Mouse (Mus musculus): ENCODE results near the gene Grin1. TPM values are rescaled to one million over a fixed set of nuclear protein-coding genes. Genes with fewer than 3 reads are reported as not detected.

The Grin1 gene
- total and polyA plus RNA-seq, 2 experiments from 2014 or later, result 71.5 to 146 TPM

DNA sequence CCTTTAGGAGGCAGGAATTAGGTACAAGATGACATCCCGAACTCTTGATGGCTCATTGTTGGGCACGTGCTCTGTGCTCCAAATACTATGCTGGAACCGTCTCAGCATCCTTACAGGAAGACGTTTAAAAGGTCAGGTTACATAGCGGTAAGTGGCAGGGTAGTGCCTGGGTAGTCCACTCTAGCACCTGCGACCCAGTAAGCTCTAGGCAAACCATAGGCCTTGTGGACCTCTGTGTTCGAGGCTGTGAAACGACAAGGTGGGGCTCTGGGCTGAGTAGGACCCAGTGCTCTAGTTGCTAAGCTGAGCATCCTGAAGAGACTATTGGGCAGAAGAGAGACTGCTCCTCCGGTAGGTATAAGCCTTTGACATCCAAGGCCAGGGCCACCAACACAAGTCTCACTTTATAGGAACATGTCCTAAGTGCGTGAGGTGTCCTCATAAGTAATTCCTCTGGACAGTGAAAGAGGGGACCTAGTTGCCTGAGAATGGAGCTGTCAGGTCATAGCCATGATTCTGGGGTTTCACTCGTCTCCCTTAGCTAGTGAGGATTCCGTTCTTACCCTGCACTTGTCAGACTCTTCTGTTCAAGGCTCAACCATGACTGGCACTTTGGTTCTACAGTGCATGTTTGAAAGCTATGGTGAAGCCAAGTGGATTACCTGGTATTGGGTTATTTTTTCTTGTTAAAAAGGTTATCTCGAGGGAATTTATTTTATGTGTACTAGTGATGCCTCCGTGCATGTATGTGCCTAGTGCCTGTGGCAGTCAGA is 13.2 kb downstream of the Grin1 start:
- ATAC-seq (ENCODE audit: low FRiP score), result no peak
- Histone ChIP-seq H3K27me3 (ENCODE audit: insufficient read depth, low read length) (peaks cover 8% of the 10 kb centered on the region; the same call in 1 of the 2 replicates), H3K36me3 (ENCODE audit: insufficient read depth, low read length) (peaks cover 40% of the 10 kb centered on the region), H3K9ac (replicated peaks; ENCODE audit: low read length, poor library complexity, severe bottlenecking) (peak overlapping the region; percentile 52), H3K27ac (ENCODE audit: low read depth, low read length) (no peak overlapping the region), H3K4me3 (ENCODE audit: low read depth, low read length) (peak overlapping the region; percentile 29; the same call in 1 of the 2 replicates), H3K9me3 (ENCODE audit: low read length) (no peaks in the 10 kb centered on the region), H3K4me2 (ENCODE audit: low read depth, low read length, poor library complexity, severe bottlenecking) (peak overlapping the region; percentile 51), H3K4me1 (ENCODE audit: insufficient read depth, low read length) (no peaks in the 10 kb centered on the region)
- DNase-seq (ENCODE audit: low spot score), result no peak
- WGBS, result 55% methylated on average over 14 of the region's 14 CpGs
- no peak for TF ChIP-seq CTCF (IDR thresholded peaks at IDR 0.05)

DNA sequence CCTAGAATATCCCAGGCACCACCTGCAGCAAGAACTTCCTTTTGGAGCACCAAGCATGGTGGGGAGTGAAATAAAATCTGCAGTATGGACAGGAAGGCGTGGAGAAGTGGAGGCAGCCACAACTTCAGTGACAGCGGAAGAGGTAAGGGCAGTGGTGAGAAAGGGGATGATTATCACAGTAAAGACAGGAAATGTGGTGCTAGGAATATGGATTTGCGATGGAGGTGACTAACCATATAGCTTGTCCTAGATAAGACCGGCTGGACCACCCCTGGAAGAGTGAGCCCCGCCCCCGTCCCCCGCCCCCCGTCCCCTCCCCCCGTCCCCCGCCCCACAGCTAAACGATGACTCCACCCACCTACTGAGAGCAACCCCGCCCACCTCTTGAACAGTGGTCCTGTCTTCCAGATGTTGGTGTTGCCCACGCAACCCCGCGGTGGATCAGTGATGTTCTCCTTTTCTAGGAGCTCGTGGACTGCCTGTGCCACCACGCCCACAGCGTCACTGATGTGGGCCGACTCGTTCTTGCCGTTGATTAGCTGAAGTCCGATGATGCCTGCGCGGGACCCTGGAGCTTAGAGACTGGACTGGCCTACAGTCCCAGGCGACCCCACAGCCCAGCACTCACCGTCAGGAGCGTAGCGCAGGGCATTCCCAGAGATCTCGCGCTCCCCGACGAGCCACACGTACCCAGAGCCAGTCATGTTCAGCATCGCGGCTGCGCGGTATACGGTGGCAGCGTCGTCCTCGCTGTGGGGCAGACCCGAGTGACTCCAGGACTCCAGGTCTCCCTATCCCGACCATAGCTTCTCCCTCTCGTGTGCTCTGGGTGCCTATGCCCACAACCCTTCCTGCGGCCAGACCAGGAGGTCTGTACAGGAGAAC is 14.1 kb downstream of the Grin1 start:
- peak; percentile 79 for ATAC-seq (ENCODE audit: low FRiP score)
- Histone ChIP-seq H3K9ac (replicated peaks; ENCODE audit: low read length, poor library complexity, severe bottlenecking) (peak overlapping the region; percentile 52), H3K9me3 (ENCODE audit: low read length) (no peaks in the 10 kb centered on the region), H3K4me1 (ENCODE audit: insufficient read depth, low read length) (no peaks in the 10 kb centered on the region), H3K4me3 (ENCODE audit: low read depth, low read length) (peak overlapping the region; percentile 29), H3K27me3 (ENCODE audit: insufficient read depth, low read length) (peaks cover 8% of the 10 kb centered on the region; the same call in 1 of the 2 replicates), H3K36me3 (ENCODE audit: insufficient read depth, low read length) (peaks cover 35% of the 10 kb centered on the region), H3K4me2 (ENCODE audit: low read depth, low read length, poor library complexity, severe bottlenecking) (peak overlapping the region; percentile 51), H3K27ac (ENCODE audit: low read depth, low read length) (no peak overlapping the region; the same call in 1 of the 2 replicates)
- TF ChIP-seq CTCF (IDR thresholded peaks at IDR 0.05), result no peak
- WGBS, result 4% methylated on average over 41 of the region's 45 CpGs
- DNase-seq (ENCODE audit: low spot score), result peak; percentile 61

DNA sequence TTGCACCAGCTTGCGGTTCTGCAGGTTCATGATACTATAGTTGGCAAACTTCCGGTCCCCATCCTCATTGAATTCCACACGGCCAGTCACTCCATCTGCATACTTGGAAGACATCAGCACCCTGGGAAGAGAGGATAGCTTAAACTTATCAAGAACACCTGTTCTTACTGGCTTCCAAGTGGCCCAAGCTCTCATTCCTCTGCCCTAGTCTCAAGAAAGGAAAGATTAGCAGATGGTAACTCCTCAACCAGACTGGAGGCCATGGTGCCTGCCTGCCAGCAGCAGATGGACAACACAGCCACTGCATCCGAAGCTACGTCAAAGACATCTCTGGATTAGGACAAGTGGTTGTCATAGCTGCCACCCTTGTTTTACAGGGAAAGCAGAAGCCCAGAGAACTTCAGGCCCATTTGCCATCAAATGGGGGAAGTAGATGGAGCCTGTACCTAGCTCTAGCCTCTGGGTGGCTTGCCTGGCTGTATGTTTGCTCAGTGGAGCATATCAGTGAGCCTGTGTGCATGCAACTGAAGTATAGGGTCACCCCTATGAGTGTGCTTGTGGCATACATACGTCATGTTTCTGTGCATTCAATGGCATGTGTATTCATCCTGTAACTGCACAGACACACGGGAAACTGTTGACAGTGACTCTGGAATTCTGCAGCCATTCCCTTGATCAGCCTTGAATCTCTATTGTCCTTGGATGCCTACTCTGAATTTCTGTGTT is 14.9 kb downstream of the Grin1 start:
- DNase-seq (ENCODE audit: low spot score), result peak; percentile 59
- Histone ChIP-seq H3K4me2 (ENCODE audit: low read depth, low read length, poor library complexity, severe bottlenecking) (peak overlapping the region; percentile 51), H3K9me3 (ENCODE audit: low read length) (no peaks in the 10 kb centered on the region), H3K9ac (replicated peaks; ENCODE audit: low read length, poor library complexity, severe bottlenecking) (no peak overlapping the region), H3K4me3 (ENCODE audit: low read depth, low read length) (no peak overlapping the region), H3K36me3 (ENCODE audit: insufficient read depth, low read length) (peaks cover 32% of the 10 kb centered on the region), H3K4me1 (ENCODE audit: insufficient read depth, low read length) (no peaks in the 10 kb centered on the region), H3K27ac (ENCODE audit: low read depth, low read length) (no peak overlapping the region; the same call in 1 of the 2 replicates), H3K27me3 (ENCODE audit: insufficient read depth, low read length) (peaks cover 6% of the 10 kb centered on the region; the same call in 1 of the 2 replicates)
- no peak for TF ChIP-seq CTCF (IDR thresholded peaks at IDR 0.05)
- no peak for ATAC-seq (ENCODE audit: low FRiP score)
- WGBS, result 74% methylated on average over 7 of the region's 7 CpGs

DNA sequence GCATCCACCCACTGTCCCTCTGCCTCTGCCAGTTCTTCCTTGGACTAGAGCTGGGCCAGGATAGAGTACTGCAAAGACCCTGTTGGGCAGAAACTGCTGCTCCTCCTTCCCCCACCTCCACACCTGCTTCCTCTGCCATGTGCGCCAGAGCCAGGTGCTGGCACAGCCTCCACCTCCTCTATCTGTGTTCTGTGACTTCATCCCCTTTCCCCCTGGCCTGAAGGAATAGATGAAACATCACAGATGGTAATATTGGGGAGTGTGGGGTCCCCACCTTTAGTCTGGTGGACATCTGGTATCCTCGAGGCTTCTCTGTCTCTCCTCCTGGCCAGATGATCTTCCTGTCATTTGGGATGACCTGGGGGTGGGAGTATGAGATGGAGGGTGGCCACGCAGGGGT is 15.5 kb downstream of the Grin1 start:
- DNase-seq (ENCODE audit: low spot score) (no peak), ATAC-seq (ENCODE audit: low FRiP score) (no peak)
- Histone ChIP-seq H3K27me3 (ENCODE audit: insufficient read depth, low read length) (no peaks in the 10 kb centered on the region), H3K4me1 (ENCODE audit: insufficient read depth, low read length) (no peaks in the 10 kb centered on the region), H3K36me3 (ENCODE audit: insufficient read depth, low read length) (peaks cover 27% of the 10 kb centered on the region), H3K27ac (ENCODE audit: low read depth, low read length) (no peak overlapping the region), H3K4me2 (ENCODE audit: low read depth, low read length, poor library complexity, severe bottlenecking) (no peak overlapping the region), H3K9ac (replicated peaks; ENCODE audit: low read length, poor library complexity, severe bottlenecking) (no peak overlapping the region), H3K4me3 (ENCODE audit: low read depth, low read length) (no peak overlapping the region), H3K9me3 (ENCODE audit: low read length) (no peaks in the 10 kb centered on the region)
- WGBS, result 74% methylated on average over 3 of the region's 3 CpGs
- TF ChIP-seq CTCF (IDR thresholded peaks at IDR 0.05), result no peak

DNA sequence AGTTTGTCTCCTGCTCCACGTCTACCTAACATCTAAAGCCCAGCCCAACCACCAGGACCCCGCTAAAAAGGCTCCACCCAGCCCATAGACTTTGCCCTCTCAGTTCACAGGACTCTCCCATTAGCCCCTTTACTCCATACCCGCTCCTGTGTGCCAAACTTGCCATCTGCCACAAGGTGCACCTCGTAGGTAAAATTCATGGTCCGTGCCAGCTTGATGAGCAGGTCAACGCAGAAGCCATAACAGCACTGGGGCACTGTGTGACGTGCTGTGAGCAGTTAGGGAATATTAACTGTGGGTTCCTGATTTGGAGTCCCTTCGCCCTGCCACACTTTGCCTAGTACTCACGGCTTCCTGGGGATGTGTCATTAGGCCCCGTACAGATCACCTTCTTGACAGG is 20.9 kb downstream of the Grin1 start:
- WGBS, result 83% methylated on average over 10 of the region's 10 CpGs
- H3K4me2 ChIP-seq (ENCODE audit: low read depth, low read length, poor library complexity, severe bottlenecking), result no peak overlapping the region
- H3K27ac ChIP-seq (ENCODE audit: low read depth, low read length), result no peak overlapping the region
- no peaks in the 10 kb centered on the region for H3K4me1 ChIP-seq (ENCODE audit: insufficient read depth, low read length)
- peaks cover 53% of the 10 kb centered on the region for H3K36me3 ChIP-seq (ENCODE audit: insufficient read depth, low read length)
- no peak for ATAC-seq (ENCODE audit: low FRiP score)
- TF ChIP-seq CTCF (IDR thresholded peaks at IDR 0.05), result no peak
- H3K9me3 ChIP-seq (ENCODE audit: low read length), result no peaks in the 10 kb centered on the region
- H3K27me3 ChIP-seq (ENCODE audit: insufficient read depth, low read length), result peaks cover 11% of the 10 kb centered on the region
- H3K4me3 ChIP-seq (ENCODE audit: low read depth, low read length), result no peak overlapping the region
- DNase-seq (ENCODE audit: low spot score), result no peak
- H3K9ac ChIP-seq (replicated peaks; ENCODE audit: low read length, poor library complexity, severe bottlenecking), result no peak overlapping the region
